Mouse (Mus musculus): ENCODE data around the gene Gm3187. TPM values are rescaled to one million over a fixed set of nuclear protein-coding genes. Genes with fewer than 3 reads are reported as not detected.
"Not testable (repeated sequence)": the region's sequence is repeated elsewhere in the genome, so short reads cannot be mapped to it uniquely, and the experiment has no call there.

The Gm3187 gene
- not detected for total RNA-seq (2022)

DNA sequence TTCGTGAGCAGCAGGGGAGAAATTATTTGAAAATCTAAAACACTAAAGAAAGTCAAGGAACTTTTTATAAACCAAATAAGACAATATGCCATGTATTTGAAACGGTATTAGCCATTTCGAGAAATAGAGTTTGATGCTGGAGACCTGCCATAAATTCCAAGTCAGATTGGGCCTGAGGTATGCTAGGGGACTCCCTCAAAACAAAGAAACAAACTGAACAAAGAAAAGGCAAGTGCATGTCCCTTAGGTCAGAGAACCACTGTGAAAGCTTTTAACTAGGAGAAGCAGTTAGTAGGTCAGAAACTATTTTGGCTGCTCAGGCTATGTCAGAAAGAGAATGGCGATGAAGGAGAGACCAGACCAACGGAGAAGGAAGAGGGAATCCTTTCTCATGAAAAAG is at the start of gene Gm3187:
Gm3187 (plus strand) TSS at position 301 of the 400 bp plus-strand sequence.
- DNase-seq (ENCODE audit: low spot score in 2 of 2) = not testable (repeated sequence)

DNA sequence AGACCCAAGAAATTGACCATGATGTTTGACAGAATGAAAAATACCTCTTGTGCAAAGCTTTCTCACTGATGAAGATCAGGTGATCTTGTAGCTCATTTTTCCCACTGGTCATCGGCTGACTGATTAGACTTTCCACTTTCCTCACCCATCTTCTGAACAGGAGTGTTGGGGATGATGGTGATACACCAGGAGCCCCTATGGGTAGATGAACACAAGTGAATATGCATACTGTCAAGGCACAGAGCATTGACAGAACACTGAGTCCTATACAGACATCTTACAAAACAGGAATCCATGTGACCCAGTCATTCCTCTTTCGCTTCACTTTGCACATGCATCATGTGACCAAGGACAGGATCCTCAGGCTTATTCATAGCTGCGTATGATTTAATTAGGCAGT is 28.6 kb upstream of the Gm3187 start, which contains the start of gene Gm3194:
Gm3194 (minus strand) TSS at position 101 of the 400 bp plus-strand sequence.
- not testable (repeated sequence) for DNase-seq (ENCODE audit: low spot score in 2 of 2)

DNA sequence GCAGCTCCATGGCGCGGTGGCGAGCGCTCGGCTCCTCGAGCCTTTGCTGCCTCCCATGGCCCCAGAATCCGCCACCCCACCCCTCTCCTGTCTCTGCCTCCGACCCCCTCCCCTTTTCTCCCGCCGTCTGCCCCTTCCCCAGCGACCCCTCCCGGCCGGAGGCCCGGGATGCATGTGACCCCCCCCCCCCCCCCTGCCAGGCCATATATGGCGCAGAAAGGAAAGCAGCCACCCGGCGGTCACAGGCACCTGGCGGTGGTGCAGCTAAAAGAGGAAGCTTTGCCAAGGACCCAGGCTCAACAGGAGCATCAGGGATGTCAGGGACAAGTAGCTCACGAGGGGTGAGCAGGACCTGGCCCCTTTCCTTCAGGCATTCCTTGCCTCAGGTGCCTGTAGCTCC is 23.5 kb upstream of the Gm3187 start:
- DNase-seq (ENCODE audit: low spot score in 2 of 2) = not testable (repeated sequence)

DNA sequence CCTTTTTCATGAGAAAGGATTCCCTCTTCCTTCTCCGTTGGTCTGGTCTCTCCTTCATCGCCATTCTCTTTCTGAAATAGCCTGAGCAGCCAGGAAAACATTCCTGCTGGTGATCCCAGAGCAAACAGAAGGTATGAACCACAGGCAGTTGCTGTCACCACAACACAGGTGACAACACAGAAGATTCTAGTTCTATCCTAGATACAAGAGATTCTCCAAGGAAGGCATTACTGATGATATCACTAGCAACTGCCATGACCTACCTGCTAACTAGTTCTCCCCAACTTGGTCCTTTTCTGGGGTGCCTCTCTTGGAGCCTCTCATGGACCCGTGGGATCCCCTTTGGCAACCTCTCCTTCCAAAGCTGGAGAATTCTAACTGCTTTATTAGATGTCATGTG is 6.3 kb upstream of the Gm3187 start, which contains the start of gene Gm8246:
Gm8246 (minus strand) TSS at position 101 of the 400 bp plus-strand sequence.
- DNase-seq (ENCODE audit: low spot score in 2 of 2) = not testable (repeated sequence)

DNA sequence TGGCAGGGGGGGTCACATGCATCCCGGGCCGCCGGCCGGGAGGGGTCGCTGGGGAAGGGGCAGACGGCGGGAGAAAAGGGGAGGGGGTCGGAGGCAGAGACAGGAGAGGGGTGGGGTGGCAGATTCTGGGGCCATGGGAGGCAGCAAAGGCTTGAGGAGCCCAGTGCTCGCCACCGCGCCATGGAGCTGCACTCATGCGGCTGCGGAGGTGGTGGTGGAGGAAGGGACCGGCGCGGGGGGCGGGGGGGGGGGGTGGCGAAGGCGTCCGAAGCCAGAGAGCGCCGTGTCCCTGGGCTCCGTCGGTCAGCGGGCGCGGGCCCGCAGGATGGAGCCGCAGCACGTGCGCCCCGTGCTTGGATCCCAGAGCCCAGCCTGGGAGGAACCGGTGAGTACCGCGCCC is 17.4 kb downstream of the Gm3187 start, which contains the start of gene Gm3488:
Gm3488 (plus strand) TSS at position 301 of the 400 bp plus-strand sequence.
- not testable (repeated sequence) for DNase-seq (ENCODE audit: low spot score in 2 of 2)

DNA sequence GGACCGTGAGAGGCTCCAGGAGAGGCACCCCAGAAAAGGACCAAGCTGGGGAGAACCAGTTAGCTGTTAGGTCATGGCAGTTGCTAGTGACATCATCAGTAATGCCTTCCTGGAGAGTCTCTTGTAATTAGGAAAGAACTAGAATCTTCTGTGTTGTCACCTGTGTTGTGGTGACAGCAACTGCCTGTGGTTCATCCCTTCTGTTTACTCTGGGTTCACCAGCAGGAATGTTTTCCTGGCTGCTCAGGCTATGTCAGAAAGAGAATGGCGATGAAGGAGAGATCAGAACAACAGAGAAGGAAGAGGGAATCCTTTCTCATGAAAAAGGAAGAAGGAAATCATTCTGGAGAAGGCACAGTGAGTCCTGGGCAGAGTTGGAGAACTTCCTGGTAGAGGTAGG is 54.2 kb downstream of the Gm3187 start, which contains the start of gene Gm3532:
Gm3532 (plus strand) TSS at position 301 of the 400 bp plus-strand sequence.
- not testable (repeated sequence) for DNase-seq (ENCODE audit: low spot score in 2 of 2)

Other genes with a start within 250 kb of the Gm3187 start
- gene Gm3526, start 223.6 kb upstream of the Gm3187 start, total RNA-seq (2022) = under 1 TPM in 1 of 4 experiments, not detected in 3; 0.49 TPM
- not detected for gene Gm3542, start 149.3 kb upstream of the Gm3187 start, total RNA-seq (2022)
- not detected for gene Gm3500, start 95.2 kb upstream of the Gm3187 start, total RNA-seq (2022)
- gene Gm3194, start 28.7 kb upstream of the Gm3187 start, total RNA-seq (2022) = 1 to 10 TPM; 4.2 to 5.2 (median 4.4) TPM
- not detected for gene Gm8246, start 6.4 kb upstream of the Gm3187 start, total RNA-seq (2022)
- 1 to 10 TPM in 2 of 4 experiments, under 1 TPM in 1, not detected in 1; 0.70 to 2.0 (median 1.9) TPM for gene Gm3488, start 17.5 kb downstream of the Gm3187 start, total RNA-seq (2022)
- not detected for gene Gm3532, start 54.3 kb downstream of the Gm3187 start, total RNA-seq (2022)
- not detected for gene Gm8265, start 148.8 kb downstream of the Gm3187 start, total RNA-seq (2022)
- not detected for gene Gm9603, start 203.2 kb downstream of the Gm3187 start, total RNA-seq (2022)